Mouse (Mus musculus) heart, adult 2 months (tissue): Measurements from ENCODE around the gene Cmip.

ENCODE experiments used
- CTCF ChIP-seq: fragments of 200-600 bp; IDR thresholded peaks from 2 replicates; pipeline ENCODE4 v1.8.1; 2022; ENCODE audit warnings: antibody characterized with exemption, mild to moderate bottlenecking, moderate library complexity
- EP300 ChIP-seq: fragments of 200-500 bp; IDR thresholded peaks from 2 replicates; pipeline ENCODE4 v1.6.1; 2011; ENCODE audit warnings: low read depth, low read length, control low read depth; ENCODE audit not compliant: insufficient read depth
- POLR2A ChIP-seq: fragments of 200-500 bp; IDR thresholded peaks from 2 replicates; pipeline ENCODE4 v1.6.1; 2011; ENCODE audit warnings: mild to moderate bottlenecking, low read depth, low read length, control low read depth; ENCODE audit not compliant: insufficient read depth

DNA sequence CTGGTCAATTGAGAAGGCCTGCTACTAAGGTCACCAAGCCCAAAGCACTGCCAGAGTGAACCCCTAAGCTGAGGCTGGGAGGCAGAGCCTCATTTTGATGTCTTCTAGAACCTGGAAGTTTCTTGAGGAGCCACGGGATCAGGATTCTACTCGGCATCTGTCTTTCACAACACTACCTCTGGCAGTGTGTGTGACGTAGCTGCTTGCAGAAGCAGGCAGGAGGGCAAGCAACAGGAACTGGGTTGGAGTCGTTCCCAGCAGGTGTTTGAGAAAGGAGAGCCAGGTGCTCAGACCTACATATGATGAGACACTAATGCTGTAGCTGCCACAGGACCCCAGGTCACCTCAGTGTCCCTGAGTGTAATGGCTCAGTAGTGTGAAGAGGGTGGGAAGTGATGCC, 140.0 kb downstream of the Cmip start:
- no peak for TF ChIP-seq POLR2A
- no peak for TF ChIP-seq CTCF
- TF ChIP-seq EP300: no peak
